Mouse (Mus musculus) R1 (cell line): Measurements from ENCODE around the gene Prdm16.
A peak's percentile ranks its signal among the peaks of the same experiment; 100 is the strongest.

ENCODE experiments used
- DNase-seq: peaks from one replicate; pipeline ENCODE4 v3.0.0-alpha.2; 2018; ENCODE audit warnings: low read depth, low spot score

The Prdm16 gene

DNA sequence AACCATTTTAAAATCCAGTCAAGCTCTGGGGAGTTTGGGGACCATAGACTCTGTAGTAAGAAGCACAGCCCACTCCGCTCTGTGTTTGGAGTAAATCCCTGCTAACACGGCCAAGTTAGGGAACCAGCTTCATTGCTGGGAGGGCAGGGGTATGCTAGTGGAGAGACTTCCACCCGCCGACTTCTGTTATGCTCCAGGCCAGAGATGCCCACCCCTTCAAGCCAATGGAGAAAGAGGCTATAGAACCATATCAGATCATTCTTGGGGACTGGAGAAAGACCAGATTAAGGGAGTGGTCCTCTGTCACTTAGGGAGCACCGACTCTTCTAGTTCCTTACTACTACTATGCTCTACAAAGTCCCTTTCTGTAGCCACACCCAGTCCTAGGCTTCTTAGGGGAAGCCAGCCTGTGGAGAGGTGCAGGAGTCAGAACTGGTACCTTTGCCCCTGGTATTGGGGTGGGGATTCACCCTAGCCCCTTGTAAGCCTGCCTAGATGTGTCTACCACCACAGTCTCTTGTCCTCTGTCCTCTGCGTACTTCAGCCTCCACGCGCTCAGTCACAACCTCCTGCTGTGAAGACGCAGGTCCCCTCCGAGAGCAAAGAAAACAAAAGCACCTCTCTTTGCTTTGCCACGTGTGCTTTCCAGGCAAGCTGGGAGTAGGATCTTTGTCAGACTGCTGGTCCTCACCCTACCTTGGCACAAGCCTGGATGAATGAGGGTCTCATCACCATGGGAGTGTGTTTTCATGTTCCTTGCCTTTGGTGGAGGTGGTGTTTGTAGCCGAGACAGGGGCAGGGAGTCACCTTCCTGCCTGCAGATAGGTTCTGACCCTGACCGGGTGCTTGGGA, 3.1 kb upstream of the Prdm16 start:
- peak; percentile 22 for DNase-seq

GRCm38 (mm10) chr4:154639126-154639525, 2.5 kb upstream of the Prdm16 start:
- no peak for DNase-seq

DNA sequence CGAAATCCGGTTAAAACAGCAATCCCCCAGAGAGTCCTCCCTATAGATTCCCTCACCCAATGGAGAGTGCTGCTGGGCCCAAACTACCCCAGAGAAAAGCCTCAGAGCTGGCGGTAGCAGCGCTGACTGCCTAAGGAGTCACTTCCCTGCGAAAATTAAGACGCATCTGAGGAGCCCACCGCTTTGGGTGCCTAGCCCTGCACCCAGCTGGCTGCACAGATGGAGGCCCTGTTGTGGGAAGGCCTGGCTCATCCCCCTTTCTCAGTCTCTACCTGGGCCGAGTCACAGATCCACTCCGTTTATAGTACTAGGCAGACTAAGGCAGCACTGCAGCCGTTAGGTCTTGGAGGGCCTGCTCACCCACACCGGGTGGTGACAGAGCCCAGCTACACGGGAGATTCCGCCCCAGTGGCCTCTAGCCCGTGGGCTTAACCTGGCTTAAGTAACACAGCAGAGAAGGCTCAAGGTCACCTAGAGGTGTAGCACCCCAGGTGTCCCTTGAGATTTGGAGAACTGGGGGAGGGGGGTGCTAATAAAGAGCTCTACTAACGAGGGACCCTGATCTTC, 1.7 kb upstream of the Prdm16 start:
- peak; percentile 27 for DNase-seq

GRCm38 (mm10) chr4:154637468-154638319, 1.0 kb upstream of the Prdm16 start:
- DNase-seq = peak; percentile 39

- peak; percentile 64 for DNase-seq
These were observed 630 bp downstream of the Prdm16 start for GRCm38 (mm10) chr4:154636053-154636433.

- DNase-seq = peak; percentile 45
These were observed 1.2 kb downstream of the Prdm16 start for GRCm38 (mm10) chr4:154635241-154636052.

DNA sequence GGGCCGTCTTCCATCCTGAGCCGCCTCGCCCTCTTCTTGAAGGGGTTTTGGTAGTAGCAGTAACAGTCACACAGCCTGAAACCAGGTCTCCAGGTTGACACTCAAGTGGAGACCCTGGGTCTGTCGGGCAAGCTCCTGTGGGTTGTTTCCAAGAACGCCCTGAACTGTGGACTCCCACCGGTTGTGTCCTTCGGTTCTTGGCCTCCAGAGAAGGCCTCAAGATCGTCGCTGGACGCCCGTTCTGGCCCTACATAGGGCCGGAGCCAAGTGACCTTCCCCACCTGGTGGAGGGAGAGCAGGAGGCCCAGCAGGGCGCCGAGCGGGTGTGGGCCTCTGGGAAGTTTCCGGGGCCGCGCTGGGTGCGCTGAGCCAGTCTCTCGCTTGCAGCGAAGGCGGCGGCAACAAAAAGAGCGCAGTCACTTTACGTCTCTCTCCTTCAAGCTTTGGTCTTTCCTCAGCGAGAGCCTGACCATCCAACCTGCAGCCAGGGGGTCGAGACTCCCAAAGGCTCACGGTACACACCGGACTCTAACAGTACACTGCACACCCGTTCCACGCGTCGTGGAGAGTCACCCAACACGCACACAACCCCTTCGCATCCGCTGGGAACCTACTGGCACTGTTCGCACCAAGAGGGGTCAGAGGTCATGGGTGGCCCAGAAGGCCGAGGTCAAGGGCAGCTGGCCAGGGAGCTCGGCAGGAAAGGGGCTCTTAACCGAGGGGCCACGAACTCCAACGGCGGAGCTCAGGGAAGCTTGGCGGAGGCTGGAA, 2.0 kb downstream of the Prdm16 start:
- peak; percentile 38 for DNase-seq

GRCm38 (mm10) chr4:154634001-154634400, 2.7 kb downstream of the Prdm16 start:
- DNase-seq = no peak

DNA sequence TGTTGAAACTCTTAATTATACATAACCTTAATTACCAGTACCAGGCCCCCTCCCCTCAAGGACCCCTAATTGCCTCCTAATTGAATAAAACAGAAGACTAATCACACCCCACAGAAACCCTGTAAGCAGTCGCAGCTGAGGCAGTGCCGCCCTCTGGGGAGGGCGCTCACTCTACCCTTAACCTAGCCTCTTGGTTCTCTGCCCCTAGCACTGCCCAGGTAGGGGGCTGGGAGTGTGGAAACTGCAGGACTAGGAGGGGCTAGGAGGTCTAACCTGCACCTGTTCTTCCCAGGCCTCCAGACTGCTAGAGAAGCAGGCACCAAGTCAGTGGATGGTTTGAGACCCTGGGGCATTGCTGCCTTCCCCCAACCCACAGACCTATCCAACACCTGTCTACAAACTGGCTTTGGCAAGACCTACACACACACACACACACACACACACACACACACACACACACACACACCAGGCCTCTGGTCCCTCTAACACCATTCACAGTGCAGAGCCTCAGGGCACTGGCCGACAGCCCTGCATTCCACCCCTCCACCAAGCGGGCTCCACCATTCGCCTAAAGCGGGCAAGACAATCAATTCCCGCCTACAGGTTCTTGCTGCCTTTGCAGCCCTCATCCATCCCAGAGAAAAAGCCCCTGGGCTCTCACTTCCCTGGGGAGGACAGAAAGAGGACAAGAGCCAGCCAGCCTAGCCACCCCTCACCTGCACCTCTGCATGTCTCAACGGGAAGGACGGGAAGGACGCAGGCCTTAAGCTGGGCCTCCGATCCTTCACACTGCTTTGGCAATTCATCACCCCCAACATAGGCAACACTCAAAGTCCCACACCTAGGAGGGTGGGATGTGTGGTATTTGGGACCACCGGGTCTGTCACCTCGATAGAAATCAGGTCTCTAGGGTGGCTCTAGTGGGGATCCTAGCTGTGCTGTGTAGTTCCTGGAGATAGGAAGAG, 3.6 kb downstream of the Prdm16 start:
- no peak for DNase-seq

DNA sequence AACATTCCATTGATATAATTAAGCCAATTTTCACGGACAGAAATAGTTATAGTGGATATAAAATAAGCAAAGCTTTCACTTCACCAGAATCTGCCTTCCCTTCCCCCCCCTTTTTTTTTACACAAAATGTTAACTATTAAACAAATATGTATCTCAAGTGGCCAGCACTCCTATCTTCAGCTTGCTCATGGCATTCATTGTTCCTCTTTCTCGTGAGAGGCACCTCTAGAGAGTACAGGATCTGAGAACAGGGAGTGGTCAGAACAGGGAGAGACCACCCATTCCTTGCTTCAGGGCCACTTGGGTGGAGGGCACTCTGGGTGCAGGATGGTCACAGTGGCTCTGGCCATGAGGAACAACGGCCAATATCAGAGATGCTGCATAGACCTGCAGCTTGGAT, 5.9 kb downstream of the Prdm16 start:
- no peak for DNase-seq

DNA sequence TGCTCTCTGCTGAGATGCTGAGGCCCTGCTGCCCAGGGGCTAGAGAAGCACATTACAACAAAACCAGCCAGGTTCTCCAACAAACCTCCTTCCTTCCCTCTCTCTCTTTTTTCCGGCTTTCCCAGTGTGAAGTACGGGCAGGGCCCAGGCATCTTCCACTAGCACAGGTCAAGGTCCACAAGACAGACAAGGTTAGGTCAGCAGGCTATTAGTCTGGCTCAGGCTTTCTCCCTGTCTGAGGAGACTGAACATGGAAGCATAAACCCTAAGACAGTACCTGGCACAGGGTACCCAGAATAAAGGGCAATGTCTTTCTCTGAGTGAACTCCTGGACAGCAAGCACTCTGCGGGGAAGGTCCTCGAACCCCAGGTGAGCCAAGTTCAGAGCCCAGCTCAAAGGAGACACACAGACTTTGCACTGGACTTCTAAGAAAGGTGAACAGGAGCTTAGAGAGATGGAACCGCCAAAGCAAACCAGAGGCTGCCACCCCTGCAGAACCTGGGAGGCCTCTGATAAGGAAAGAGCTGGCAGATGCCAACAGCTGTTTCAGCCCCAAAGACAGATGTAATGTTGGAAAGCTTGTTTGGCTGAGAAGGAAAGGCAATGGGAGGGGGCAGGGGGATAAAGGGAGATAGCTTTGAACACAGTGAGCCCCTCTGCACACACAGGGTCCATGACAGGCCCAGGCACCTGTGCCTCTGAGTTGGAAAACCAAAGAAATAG, 9.1 kb downstream of the Prdm16 start:
- DNase-seq = no peak

GRCm38 (mm10) chr4:154626282-154626681, 10.4 kb downstream of the Prdm16 start:
- DNase-seq = no peak

DNA sequence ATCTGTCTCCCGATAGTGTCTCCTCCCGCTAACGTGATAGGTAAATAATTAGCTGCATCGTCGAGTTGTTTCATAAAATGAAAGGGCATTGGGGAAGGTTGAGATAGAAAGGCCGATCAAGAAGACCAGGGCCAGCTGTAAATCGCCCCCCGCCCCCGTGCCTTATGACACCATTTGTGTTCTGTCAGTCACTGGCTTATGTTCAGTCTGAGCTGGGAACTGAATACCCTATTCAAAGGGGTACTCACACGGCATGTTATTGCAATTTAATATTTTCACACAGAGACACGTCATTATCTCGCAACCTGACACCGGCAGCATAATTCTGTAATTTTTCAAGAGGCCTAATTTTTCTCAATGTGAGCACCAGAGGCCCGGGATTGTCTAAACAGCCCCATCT, 11.0 kb downstream of the Prdm16 start:
- DNase-seq = no peak

DNA sequence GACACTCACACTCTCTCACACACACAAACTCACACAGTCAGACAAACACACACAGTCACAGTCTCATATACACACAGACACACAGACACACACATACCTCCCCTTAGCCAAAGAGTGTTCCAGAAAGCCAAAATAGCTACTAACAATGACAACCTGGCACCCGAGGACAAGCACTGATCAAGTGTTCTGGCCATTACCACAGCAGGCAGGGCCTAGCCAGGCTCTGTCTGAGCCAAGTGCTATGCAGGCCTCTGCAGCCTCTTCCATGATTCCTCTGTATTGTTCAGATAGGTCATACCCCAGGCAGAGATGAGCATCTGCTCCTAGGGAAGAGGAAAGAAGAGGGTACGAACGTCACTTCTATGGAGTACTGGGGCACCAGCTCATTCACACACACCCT, 13.4 kb downstream of the Prdm16 start:
- DNase-seq = no peak

GRCm38 (mm10) chr4:154622521-154622920, 14.2 kb downstream of the Prdm16 start:
- no peak for DNase-seq

DNA sequence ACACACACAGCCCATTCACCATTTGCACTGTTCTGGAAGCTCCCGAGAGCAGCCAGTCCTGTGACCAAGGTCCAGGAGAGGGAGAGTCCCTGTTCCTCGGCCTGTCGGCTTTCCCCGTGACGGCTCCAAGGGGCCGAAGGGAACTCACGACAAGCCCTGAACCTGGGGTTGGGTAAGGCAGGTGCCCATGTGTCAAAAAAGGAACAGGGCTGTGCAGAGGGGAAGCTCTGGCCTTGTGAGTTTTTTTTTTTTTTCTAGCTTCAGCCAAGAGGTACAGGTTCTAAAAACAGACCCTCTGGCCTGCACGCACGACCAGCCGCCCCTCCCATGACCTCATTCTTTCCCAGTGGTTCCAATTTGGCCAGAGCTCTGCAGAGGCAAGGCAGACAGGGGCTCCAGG, 25.5 kb downstream of the Prdm16 start:
- DNase-seq = no peak

GRCm38 (mm10) chr4:154607724-154608123, 28.9 kb downstream of the Prdm16 start:
- DNase-seq = peak; percentile 59

DNA sequence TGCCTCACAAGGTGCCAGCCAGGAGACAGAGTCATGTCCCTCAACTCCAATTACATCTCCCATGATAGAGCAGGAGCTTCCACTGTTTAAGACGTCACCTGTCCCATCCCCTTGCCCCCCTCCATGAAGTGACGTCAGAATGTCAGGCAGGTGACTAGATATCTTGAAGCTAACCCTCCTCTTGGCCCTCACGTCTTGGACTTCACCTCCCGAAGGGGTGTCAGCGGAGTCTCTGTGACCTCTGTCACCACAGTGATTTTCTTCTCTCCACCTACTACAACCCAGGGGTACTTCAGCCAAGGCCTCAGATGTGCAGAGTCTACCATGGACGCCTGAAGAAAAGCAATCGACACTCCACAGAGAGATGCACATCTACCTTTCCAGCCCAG, 32.2 kb downstream of the Prdm16 start:
- no peak for DNase-seq
